Mouse (Mus musculus): ENCODE data around the gene Cxcl9. TPM values are rescaled to one million over a fixed set of nuclear protein-coding genes. Genes with fewer than 3 reads are reported as not detected.

Gene Cxcl9
- total RNA-seq, 1 experiment from 2014 or later: not detected

GRCm38 (mm10) chr5:92348794-92349413 is 21.0 kb upstream of the Cxcl9 start, which contains the start of gene Cxcl10:
Gene Cxcl10, minus strand, starts transcription at chr5:92348889.
- ATAC-seq (replicated peaks; ENCODE audit: insufficient number of reproducible peaks, low FRiP score, low TSS enrichment, poor library complexity, severe bottlenecking): peak; percentile 72

DNA sequence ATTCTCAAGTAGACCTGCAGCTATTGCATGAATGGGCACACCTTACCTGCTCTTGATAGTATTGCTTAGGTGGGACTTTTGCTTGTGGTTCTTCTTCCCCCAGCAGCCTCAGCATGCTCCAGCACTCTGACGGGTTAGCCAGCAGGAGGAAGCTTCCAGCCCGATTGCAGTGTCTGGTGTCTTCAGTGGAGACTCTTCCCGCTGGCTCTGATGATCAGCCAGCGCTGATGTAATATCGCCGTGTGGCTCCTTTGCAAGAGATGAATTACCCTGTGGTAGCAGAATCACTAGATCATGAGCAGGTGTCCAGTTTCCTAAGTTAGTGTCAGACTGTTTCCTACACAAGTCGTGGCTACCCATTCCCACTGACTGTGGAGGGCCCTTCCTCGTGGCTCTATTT is 17.1 kb upstream of the Cxcl9 start:
- ATAC-seq (replicated peaks; ENCODE audit: insufficient number of reproducible peaks, low FRiP score, low TSS enrichment, poor library complexity, severe bottlenecking): no peak

- no peak for ATAC-seq (replicated peaks; ENCODE audit: insufficient number of reproducible peaks, low FRiP score, low TSS enrichment, poor library complexity, severe bottlenecking)
Measured at GRCm38 (mm10) chr5:92340606-92341005, 12.7 kb upstream of the Cxcl9 start.

DNA sequence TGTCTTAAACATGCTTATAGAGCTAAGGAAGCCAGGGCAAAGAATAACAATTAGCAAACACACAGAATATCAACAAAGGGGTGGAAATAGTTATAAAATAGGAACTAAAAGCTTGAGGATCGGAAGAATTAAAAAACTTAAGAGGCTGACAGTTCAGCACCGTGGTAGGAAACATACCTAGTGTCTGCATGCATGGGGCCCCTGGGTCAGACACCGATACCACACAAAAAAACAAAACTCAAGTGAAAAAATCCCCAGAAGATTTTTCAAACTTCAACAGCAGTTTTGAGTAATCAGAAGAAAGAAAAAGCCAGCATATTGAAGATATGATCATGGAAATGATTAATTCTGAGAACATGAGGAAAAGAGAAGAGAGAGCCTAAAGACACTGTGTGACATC is 8.9 kb upstream of the Cxcl9 start:
- no peak for ATAC-seq (replicated peaks; ENCODE audit: insufficient number of reproducible peaks, low FRiP score, low TSS enrichment, poor library complexity, severe bottlenecking)

GRCm38 (mm10) chr5:92332359-92332840 is 4.5 kb upstream of the Cxcl9 start:
- ATAC-seq (replicated peaks; ENCODE audit: insufficient number of reproducible peaks, low FRiP score, low TSS enrichment, poor library complexity, severe bottlenecking): no peak

- ATAC-seq (replicated peaks; ENCODE audit: insufficient number of reproducible peaks, low FRiP score, low TSS enrichment, poor library complexity, severe bottlenecking): no peak
Measured at GRCm38 (mm10) chr5:92331635-92332338, 3.9 kb upstream of the Cxcl9 start, which contains the start of gene Art3. Gene Art3, plus strand, starts transcription at chr5:92331827.

DNA sequence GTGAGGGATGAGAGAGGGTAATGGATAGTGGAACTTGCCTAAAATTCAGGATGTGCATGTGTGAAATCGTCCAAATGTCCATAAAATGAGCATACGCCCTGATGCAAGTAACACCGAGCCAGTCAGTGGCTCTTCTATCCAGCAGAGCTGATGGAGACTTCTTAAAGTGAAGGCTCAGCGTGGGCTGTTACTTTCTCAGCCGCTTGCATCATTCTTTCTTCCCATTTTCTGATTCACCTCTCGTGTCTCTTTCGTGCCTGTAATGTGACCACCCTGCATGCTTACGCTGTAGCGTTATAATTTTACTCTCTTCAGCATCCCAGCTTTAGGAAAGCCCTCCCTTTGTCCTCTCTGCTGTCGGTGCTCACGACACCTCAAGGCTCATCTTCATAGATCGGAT is 3.2 kb upstream of the Cxcl9 start:
- ATAC-seq (replicated peaks; ENCODE audit: insufficient number of reproducible peaks, low FRiP score, low TSS enrichment, poor library complexity, severe bottlenecking): no peak

- ATAC-seq (replicated peaks; ENCODE audit: insufficient number of reproducible peaks, low FRiP score, low TSS enrichment, poor library complexity, severe bottlenecking): no peak
Measured at GRCm38 (mm10) chr5:92327367-92327766, 512 bp downstream of the Cxcl9 start.

- no peak for ATAC-seq (replicated peaks; ENCODE audit: insufficient number of reproducible peaks, low FRiP score, low TSS enrichment, poor library complexity, severe bottlenecking)
Measured at GRCm38 (mm10) chr5:92323264-92323663, 4.6 kb downstream of the Cxcl9 start.

DNA sequence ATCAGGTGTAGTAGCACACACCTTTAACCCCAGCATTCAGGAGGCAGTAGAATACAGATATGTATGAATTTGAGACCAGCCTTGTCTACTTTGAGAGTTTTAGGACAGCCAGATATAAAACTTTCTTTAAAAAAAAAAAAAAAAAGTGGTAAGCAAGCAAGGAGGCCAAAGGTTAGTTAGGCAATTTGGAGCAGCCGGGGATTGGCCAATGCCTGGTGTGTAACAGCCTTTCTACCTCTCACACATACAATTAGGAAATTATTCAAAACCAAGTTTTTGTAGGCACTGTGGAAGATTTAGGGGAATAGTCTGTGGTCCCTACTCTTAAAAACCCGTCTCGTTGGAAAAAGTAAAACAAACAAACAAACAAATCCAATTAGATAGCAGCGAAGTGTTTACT is 5.3 kb downstream of the Cxcl9 start:
- ATAC-seq (replicated peaks; ENCODE audit: insufficient number of reproducible peaks, low FRiP score, low TSS enrichment, poor library complexity, severe bottlenecking): no peak

GRCm38 (mm10) chr5:92321631-92322400 is 6.1 kb downstream of the Cxcl9 start:
- ATAC-seq (replicated peaks; ENCODE audit: insufficient number of reproducible peaks, low FRiP score, low TSS enrichment, poor library complexity, severe bottlenecking): no peak

- ATAC-seq (replicated peaks; ENCODE audit: insufficient number of reproducible peaks, low FRiP score, low TSS enrichment, poor library complexity, severe bottlenecking): 0 out of 2 replicates have a peak, but pooled peaks have one; percentile 32
Measured at GRCm38 (mm10) chr5:92318596-92318995, 9.3 kb downstream of the Cxcl9 start.

DNA sequence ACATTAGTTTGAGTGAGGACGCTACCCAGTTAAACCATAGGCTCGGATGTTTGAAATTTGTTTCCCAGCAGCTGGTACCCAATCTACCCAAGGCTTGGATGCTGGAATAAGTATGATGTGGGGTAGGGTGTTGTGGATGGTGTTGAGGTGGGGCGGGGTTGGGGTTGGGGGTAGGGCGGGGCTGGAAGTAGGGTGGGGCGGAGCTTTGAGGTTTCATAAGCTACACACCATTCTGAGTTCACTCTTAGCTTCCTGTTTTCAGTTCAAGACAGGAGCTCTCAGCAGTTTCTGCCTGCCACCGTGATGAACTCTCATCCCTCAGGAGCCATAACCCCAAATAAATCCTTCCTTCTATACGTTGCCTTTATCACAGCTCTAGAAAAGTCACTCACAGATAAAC is 9.8 kb downstream of the Cxcl9 start:
- ATAC-seq (replicated peaks; ENCODE audit: insufficient number of reproducible peaks, low FRiP score, low TSS enrichment, poor library complexity, severe bottlenecking): peak; percentile 81

- no peak for ATAC-seq (replicated peaks; ENCODE audit: insufficient number of reproducible peaks, low FRiP score, low TSS enrichment, poor library complexity, severe bottlenecking)
Measured at GRCm38 (mm10) chr5:92313776-92314175, 14.1 kb downstream of the Cxcl9 start.

- ATAC-seq (replicated peaks; ENCODE audit: insufficient number of reproducible peaks, low FRiP score, low TSS enrichment, poor library complexity, severe bottlenecking): peak; percentile 44
Measured at GRCm38 (mm10) chr5:92312046-92312715, 15.7 kb downstream of the Cxcl9 start.

GRCm38 (mm10) chr5:92309681-92310511 is 18.0 kb downstream of the Cxcl9 start, which contains the start of gene Sdad1:
Gene Sdad1, minus strand, starts transcription at chr5:92310479.
- ATAC-seq (replicated peaks; ENCODE audit: insufficient number of reproducible peaks, low FRiP score, low TSS enrichment, poor library complexity, severe bottlenecking): peak; percentile 96

DNA sequence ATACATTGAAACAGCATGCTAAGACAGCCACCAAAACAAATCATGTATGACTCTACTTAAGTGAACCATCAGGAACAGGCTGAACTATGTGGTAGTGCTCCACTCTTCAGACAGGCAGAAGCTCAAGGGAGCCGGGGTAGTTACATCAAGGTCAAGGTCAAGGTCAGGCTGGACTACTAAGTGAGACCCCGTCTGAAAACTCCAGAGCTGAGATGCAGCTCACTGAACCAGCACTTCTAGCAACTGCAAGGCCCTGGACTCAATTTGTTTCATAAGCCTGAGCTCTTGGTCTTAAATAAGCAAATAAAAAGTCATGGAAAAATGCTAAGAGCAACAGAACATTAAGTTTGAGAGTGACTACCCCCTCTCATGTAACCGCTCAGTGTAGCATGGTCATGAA is 23.6 kb downstream of the Cxcl9 start:
- no peak for ATAC-seq (replicated peaks; ENCODE audit: insufficient number of reproducible peaks, low FRiP score, low TSS enrichment, poor library complexity, severe bottlenecking)
